Mouse (Mus musculus): ENCODE results near the gene Cdh24. TPM values are rescaled to one million over a fixed set of nuclear protein-coding genes. Genes with fewer than 3 reads are reported as not detected.
"Not testable (repeated sequence)": the region's sequence is repeated elsewhere in the genome, so short reads cannot be mapped to it uniquely, and the experiment has no call there.

Gene Cdh24
- polyA plus RNA-seq, 1 experiment = 3.8 TPM

DNA sequence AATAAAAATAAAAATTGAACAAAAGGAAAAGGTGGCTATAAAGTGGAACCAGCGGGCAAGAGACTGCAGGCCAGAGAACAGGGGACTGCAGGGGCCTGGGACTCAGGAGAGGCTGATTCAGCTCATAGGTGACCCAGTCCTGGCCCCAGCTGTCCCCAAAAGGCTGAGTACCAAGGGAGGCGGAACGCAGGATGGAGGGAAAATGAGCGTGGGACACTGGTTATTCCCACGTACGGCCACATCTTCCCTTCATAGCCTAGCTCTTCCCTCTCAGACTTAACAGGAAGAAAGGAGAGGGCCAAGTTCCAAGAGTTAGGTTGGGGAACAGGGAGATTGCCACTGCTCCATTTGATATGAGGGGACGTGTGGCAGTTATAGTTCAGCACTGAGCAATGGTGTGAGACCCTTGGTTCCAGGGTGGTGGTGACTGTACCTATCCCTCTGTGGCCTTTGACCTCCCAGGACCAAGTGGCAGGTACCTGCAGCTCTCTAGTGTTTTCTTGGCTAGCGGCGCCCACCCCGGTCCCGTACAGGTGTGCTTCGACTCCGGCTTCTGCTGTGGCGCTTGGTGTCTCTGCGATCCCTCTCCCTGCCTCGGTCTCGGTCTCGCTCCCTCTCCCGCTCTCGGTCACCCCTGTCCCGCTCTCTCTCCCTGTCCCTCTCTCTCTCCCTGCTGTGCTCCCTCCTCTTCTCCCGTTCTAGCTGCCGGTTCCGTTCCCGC is 1.2 kb upstream of the Cdh24 start:
- no peak for DNase-seq (ENCODE audit: low read depth)

DNA sequence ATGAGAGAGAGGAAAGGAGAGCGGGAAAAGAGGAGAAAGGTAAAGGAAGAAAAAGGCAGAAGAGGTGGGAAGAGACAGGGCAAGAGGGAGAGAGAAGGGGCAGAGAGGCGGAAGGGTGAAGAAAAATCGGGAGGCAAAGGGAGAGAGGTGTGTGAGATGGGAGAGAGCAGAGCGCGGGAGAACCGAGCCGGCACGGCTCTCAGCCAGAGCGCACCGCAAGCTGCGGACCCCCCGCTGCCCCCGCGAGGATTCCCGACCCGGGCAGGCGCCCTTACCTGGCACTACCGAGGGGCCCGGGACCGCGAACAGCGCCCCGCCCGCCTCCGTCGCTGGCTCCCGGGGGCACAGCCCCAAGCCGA is 239 bp downstream of the Cdh24 start, which contains the start of gene Gm17606:
Gm17606 (plus strand) TSS at position 7 of the 359 bp plus-strand sequence.
- no peak for DNase-seq (ENCODE audit: low read depth)

DNA sequence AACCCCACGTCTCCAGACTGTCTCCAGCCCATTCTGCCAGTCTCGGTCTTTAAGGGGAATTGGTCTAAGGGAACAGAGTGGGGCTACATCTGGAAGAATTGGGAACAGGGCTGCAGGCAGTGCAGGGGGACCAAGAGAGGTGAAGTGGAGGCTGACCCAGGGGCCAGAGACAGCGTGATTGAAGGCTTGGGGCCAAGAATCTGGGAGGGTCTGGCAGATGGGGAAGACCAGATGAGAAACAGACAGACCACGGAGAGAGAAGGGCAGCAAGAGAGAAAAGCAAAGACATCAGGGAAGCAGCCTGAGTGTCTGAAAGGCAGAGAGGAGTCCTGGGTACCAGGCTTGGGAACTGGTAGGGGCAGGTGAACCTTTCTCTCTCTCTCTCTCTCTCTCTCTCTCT is 1.0 kb downstream of the Cdh24 start:
- no peak for DNase-seq (ENCODE audit: low read depth)

DNA sequence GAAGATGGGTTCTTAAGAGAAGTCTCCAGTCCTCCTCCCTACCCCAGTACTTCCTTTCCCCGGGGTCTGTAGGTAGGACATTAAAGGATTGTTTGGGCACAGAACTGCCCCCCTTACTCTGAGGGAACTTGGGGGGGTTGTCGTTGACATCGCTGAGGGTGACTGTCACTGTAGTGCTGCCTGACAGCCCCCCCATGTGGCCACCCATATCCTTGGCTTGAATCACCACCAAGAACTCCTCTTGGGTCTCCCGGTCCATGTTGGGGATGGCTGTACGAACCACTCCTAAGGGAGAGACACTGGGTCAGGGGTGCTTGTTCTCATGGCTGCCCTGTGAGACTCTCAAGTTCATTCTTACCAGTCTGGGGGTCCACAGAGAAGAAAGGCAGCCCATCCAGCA is 3.0 kb downstream of the Cdh24 start:
- DNase-seq (ENCODE audit: low read depth) = no peak

DNA sequence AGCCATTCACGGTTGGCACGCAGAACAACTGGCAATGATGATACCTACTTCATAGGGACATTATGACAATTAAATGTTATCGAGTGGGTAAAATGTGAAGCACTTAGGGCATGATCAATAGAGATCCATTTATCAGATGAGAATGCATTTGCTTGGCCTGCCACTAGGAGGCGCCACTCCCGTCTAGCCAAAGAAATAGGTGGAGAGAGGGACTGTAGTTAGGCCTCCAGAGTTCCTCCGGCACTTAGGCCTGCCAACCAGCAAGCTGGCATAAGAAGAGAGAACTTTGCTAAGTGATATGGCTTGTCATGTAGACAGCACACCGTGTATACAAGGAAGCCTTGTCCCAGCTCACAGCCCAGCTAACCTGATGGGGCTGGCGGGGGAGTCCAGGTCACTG is 4.2 kb downstream of the Cdh24 start:
- DNase-seq (ENCODE audit: low read depth) = no peak

DNA sequence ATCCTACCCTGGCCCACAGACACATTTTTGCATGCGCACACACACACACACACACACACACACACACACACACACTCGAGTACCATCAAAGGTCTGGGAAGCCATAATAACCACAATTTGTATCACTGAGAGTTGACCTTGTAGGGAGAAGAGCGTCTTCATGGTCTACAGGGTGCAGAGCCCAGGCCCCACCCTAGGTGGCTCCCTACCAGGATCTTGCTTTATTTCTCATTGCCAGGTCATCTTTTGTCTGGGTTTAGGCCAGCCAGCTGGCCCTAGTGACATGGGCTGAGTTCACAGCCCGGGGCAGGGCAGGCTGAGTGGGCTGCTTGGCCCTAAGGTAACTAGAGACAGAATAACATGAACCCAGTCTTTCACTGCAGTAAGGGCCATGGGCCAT is 7.0 kb downstream of the Cdh24 start:
- DNase-seq (ENCODE audit: low read depth) = no peak

DNA sequence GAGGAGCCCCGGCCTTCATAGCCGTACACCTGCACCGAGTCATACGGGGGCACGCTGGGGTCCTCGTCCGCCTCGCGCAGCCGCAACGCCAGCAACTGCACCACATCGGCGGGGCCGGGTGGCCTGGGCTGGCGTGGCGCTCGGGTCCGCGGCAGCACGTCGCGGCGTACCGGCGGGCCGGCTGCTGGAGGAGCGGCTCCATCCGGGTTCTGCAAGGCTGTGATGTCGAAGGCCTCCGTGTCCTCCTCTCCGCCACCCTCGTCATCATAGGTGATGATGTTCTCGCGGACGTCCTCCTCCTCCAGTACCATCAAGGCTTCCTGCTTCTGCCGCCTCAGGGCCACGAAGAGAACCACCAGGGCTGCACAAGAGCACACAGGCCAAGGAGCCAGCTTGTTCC is 8.9 kb downstream of the Cdh24 start:
- no peak for DNase-seq (ENCODE audit: low read depth)

DNA sequence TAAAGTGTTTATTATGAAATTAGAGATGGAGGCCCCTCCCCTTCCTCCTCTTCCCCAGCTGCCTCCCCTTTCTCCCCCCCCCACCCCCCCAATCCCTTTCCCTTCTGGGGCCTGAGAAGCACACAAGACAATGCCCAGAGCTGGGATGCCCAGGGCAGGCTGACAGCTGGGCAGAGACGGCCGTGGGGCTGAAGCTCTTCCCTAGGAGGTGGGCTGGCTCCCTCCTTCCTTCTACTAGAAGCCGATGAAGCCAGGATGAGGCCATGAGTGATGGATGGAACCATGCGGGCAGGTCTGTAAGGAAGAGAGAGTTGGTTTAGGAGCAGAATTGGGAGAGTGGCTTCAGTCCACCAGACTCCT is 9.9 kb downstream of the Cdh24 start:
- DNase-seq (ENCODE audit: low read depth) = no peak

DNA sequence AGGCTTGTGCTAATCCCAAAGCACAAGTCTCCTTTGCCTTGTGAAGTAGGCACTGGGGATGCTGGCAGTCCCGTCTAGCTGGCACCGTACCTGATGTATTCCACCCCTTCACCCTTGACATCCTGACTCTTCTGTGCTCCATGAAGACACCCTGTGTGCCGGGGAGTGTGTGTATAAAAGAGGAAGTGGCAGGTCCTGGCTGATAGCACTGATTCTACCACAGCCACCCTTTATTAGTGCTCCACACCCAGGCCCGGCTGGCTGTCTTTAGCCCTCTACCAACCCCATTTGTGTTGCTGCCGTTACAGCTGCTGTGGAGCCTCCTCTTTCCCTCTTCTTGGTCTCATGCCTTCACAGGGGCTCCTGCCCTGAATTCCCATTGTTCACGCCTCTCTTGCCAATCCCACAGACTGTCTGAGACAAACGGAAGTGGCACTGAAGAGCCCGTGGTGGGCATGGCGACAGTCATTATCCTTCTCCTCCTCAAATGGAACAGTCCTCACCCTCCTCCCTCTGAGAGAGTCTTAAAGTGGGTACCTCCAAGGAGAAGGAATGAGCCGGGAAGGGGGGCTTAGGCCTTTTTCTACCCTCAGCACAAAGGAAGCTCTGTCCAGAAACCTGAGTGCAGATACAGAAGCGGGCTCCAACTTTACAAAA is 10.5 kb downstream of the Cdh24 start:
- DNase-seq (ENCODE audit: low read depth) = no peak

DNA sequence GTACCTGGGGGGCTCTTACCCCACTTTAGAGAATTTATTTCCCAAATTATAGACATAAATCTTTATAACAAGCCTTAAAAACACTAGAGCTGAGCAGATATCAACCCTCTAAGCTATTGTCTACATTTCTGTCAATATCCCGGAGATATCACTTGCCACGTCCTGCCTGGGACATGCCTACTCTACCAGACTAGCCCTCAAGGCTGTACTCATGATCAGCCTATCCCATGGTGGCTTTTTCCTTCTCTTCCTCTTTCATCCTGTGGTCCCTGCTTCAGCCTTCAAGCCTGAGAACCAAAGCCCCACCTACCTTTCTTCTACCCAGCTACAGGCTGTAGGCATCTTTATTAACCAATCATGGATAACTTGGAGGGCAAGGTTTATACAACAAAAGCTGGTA is 11.4 kb downstream of the Cdh24 start:
- no peak for DNase-seq (ENCODE audit: low read depth)

DNA sequence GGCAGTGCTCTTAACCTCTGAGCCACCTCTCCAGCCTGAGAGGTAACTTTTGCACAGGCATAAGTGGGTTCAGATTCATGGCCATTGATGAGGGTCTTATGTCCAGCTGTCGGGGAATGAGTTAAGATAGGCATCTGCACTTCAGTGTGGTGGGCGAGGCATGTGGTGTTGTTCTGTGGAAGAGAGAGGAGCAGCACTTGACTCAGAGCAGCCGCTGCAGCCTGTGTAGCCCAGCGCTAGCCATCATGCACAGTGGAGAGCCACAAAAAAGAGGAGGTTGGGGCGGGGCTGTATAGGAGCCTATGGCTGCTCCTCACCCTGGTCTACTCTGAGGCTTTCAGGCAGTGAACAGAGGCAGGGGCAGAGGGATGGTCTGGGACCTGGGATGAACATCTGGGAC is 13.1 kb downstream of the Cdh24 start:
- no peak for DNase-seq (ENCODE audit: low read depth)

DNA sequence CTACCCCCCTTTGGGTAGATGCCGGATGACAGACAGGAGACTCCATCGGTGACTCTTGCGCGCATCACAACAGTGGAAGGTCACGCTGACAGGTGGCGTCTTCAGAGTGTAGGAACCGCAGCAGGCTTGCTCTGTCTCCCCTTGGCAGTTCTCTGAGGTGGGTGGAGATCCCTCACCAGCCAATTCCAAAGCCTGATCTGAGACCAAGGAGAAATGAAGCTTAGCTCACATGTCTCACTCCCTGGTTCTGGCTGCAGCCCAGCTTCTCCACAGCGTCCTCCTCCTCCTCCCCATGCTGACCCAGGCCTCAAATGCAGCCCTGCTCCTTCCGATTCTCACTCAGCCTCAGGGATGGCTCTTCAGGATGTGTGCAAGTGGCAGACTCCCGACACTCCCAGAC is 16.2 kb downstream of the Cdh24 start:
- no peak for DNase-seq (ENCODE audit: low read depth)

DNA sequence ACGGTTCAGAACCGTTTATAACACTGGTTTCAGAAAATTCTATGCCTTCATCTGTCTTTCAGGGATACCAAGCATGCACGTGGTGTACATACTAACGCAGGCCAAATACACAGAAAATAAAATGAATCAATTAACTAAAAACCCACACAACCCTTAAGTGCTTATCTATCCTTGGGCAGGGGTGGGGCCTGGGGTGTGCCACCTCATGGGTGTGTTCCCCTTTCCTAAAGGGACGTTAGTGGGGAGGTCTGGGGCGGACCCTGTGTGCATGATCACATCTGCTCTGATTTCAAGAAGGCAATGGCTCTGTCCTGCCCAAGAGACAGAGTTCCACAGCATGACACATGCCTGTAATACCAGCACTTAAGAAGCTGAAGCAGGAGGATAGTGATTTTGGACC is 17.8 kb downstream of the Cdh24 start:
- DNase-seq (ENCODE audit: low read depth) = no peak

DNA sequence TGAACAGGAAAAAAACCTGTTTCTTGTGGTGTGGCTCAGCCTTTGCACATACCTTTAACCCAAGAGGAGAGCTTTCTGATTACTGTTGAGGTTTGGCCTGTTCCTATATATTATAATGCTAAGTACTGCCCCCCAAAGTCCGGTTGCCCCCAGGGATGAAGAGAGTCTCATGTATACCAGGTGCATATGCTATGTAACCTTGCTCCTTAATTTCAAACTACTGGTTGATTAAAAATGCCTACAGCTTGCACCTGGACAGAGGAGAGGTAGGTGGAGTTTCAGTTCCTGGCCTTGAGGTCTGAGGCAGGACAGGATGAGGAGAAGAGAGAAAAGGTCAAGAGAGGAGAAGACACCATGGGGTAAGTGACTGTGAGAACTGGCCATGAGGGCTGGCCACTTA is 20.0 kb downstream of the Cdh24 start, which contains the start of gene Psmb11:
Psmb11 (plus strand) TSS at position 301 of the 400 bp plus-strand sequence.
- DNase-seq (ENCODE audit: low read depth) = no peak

DNA sequence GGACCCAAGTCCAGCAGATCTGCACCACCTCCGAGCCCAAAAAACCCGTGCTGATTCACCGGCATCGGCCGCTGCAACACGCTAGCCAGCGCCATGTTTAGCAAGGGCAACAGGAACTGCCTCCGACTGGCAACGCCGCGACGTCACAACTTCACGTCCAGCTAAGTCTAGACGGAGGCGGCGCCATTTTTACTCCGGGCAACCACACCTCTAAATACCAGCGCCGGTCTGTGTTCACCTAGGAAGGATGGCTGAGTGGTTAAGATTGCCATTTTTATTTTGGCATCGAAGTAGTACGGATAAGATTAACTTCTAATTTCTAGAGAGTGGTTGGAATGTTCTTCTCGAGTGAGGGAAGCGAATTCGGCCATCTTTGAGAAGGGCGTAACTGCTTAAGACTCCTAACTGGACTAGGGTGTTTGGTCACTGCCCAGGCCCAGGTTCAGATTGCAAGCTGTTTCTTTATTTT is 23.2 kb downstream of the Cdh24 start, which contains the start of gene Psmb5:
Psmb5 (minus strand) TSS at position 126 of the 469 bp plus-strand sequence.
- peak; percentile 51 for DNase-seq (ENCODE audit: low read depth)

DNA sequence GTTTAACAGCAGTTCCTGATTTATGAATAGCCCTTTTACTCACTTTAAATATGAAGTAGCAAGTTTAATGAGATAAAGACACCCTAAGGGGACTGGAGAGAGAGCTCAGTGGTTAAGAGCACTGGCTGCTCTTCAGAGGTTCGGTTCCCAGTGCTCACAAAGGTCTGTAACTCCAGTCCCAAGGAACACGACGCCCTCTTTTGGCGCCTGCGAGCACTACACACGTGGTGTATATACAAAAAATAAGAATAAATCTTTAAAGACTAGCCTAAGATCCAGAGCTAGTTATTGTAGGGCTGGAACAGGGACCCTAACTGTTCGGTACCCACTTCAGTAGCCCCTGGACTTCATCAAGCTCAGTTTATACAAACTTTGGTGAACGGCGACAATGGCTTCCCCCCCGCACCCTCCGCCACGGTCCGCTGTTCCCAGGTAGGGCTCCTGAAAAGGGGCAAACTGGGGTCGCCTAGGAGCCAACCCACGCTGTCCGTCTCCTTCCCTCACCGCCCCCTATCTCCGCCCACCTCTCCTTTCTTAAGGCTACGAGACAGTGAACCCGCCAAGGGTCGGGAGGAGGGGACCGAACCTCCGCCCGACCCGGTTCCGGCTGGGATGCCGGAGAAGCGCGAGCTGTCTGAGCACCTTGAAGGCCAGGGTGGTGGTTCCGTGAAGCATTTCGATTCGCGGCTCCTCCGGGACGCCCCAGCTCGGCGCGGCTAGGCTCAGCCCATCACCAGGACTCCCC is 23.8 kb downstream of the Cdh24 start:
- DNase-seq (ENCODE audit: low read depth) = no peak

DNA sequence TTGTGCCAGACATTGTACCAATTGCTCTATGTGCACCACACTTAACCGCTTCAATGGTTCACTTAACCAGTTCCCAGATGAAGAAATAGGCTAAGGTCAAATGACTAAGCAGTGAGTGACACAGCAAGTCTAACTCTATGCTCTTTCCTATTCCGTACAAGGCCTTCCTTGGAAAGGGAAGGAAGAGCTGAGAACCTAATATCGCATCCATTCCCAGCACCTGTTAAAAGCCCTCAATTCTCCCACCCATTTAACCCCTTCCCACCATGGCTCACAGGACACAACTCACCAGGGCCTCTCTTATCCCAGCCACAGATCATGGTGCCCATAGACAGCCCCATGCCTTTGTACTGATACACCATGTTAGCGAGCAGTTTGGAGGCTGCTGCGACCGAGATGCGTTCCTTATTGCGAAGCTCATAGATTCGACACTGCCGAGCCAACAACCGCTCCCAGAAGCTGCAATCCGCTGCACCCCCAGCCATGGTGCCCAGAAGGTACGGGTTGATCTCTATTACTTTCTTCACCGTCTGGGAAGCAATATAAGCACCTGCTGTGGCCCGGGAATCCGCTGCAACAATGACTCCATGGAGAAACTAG is 24.8 kb downstream of the Cdh24 start:
- DNase-seq (ENCODE audit: low read depth) = peak; percentile 34

DNA sequence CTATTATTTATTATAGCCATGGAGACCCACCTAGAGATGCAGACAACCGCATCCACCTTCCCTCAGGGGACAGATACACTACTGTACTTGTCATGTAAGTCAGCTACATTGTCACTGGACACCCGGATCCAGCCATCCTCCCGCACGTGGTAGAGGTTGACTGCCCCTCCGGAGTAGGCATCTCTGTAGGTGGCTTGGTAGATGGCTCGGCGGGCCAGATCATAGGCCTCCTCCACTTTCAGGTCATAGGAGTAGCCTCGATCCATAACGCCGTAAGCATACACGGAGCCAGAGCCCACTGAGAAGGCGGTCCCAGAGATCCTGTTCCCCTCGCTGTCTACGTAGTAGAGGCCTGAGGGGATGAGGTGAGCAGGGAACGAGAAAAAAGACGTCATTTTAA is 27.0 kb downstream of the Cdh24 start:
- DNase-seq (ENCODE audit: low read depth) = not testable (repeated sequence)

DNA sequence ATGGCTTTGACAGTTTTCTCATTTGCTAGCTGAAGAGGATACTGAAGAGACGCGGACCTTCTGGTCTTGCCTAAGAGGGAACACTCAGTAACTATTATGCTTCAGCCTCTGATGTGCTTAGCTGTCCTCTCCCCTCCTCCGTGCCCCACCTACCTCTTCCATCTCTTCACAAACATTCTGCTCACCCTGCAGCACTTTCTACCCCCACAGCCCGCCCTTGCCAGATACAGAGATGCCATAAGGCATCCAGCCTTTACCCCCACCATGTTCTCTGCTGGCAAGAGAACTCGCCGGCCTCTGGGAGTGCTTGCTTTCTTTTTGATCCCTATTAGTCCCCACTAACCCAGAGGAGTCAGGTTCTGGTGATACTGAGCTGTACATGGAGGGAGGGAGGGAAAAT is 30.5 kb downstream of the Cdh24 start:
- no peak for DNase-seq (ENCODE audit: low read depth)

DNA sequence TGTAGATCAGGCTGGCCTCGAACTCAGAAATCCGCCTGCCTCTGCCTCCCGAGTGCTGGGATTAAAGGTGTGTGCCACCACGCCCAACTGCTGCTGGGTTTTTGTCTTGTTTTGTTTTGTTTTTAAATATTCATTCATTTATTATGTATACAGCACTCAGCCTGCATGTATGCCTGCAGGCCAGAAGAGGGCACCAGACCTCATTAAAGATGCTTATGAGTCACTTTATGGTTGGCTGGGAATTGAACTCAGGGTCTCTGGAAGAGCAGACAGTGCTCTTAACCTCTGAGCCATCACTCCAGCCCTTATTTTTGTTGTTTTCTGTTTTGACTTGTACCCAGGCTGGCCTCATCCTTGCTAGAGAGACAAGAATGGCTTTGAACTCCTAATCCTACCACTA is 31.2 kb downstream of the Cdh24 start:
- DNase-seq (ENCODE audit: low read depth) = no peak

DNA sequence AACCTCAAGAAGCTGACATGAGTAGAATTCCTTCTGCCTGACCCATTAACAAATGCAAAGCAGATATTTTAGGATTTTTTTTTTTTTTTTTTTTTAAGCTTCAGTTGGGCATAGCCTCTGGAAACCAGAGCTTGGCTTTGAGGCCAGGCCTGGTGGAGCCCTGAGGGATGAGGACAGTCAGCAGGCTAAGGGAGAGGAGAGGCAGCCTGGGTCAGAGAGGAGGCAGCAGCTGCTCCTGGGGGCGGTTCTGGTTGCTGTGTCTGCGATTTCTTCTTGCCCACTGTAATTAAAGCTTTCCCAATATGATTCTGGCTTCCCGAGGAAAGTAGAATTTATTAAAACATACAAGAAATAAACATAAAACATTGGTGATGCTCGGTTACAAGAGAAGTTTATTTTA is 31.9 kb downstream of the Cdh24 start:
- no peak for DNase-seq (ENCODE audit: low read depth)

DNA sequence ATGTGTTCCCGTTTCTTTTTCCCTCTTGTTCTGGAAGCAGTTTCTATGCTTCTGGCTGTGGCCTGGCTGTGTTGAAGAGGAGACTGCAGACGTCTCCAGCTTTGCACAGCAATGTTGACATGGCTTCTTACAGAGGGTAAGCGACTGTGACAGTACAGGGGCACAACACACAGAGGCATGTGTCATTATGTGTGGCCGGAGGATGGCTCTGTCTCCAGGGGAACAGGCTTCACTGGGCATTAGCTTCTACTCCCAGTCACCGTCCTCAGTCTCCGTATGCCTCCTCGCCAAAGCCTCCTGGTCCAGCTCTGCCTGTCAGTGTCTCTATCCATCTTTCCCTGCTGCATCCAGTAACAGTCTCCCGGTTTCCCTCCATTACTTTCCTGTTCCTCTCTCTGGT is 33.9 kb downstream of the Cdh24 start:
- no peak for DNase-seq (ENCODE audit: low read depth)
